Comparison of ENCODE assay signal across 9 mouse cellular contexts in genomic region chr4:141131531-141132061, GRCm38 (mm10). TPM values are rescaled to one million over a fixed set of nuclear protein-coding genes. Genes with fewer than 3 reads are reported as not detected.
DNase-seq lines count a peak whose midpoint lies in the region; ATAC-seq and TF ChIP-seq lines count a peak whose summit lies in the region.
"Had no signal": no experiment of that assay in that cellular context is flagged by ENCODE, and none has a peak within 500 bp of the region (broad histone marks: within the 10 kb centered on the region; RNA-seq: fewer than 3 reads in every experiment).

No protein-coding gene starts in this region.

- no peak overlapping the region for H3K4me3 ChIP-seq in heart, embryonic 12.5 days
- no peak overlapping the region for H3K4me3 ChIP-seq in hindbrain, embryonic 13.5 days
- H3K4me3 ChIP-seq in limb, embryonic 14.5 days (replicated peaks; ENCODE audit: low read length), result no peak overlapping the region
- no peak overlapping the region for H3K4me3 ChIP-seq in midbrain, embryonic 16.5 days (ENCODE audit: low read depth, low read length)
- H3K4me3 ChIP-seq: neural tube, embryonic 12.5 days had no signal

- TF ChIP-seq POLR2A in limb, embryonic 14.5 days (IDR thresholded peaks at IDR 0.05; ENCODE audit: borderline replicate concordance, extremely low read depth, insufficient read depth, insufficient read length), result no peak

- peak overlapping the region; percentile 46 for H3K27ac ChIP-seq in heart, embryonic 12.5 days (ENCODE audit: poor library complexity, severe bottlenecking)
- H3K27ac ChIP-seq in hindbrain, embryonic 13.5 days, result peak overlapping the region; percentile 77
- peak overlapping the region; percentile 72 for H3K27ac ChIP-seq in limb, embryonic 14.5 days (replicated peaks; ENCODE audit: low read depth, low read length)
- peak overlapping the region; percentile 58 for H3K27ac ChIP-seq in midbrain, embryonic 16.5 days (ENCODE audit: low read length)
- H3K27ac ChIP-seq: neural tube, embryonic 12.5 days had no signal

- peak overlapping the region; percentile 15; the same call in 1 of the 2 replicates for H3K9ac ChIP-seq in heart, embryonic 12.5 days
- H3K9ac ChIP-seq in hindbrain, embryonic 13.5 days, result 0 out of 2 replicates have a peak overlapping the region, but pooled peaks have one; percentile 25
- H3K9ac ChIP-seq in limb, embryonic 14.5 days (ENCODE audit: low read depth, low read length, severe bottlenecking), result peak overlapping the region; percentile 4; the same call in 1 of the 2 replicates
- H3K9ac ChIP-seq in midbrain, embryonic 16.5 days (ENCODE audit: low read depth, low read length), result no peak overlapping the region
- H3K9ac ChIP-seq: neural tube, embryonic 12.5 days had no signal

- no peaks in the 10 kb centered on the region for H3K9me3 ChIP-seq in heart, embryonic 12.5 days (replicated peaks)
- no peaks in the 10 kb centered on the region for H3K9me3 ChIP-seq in hindbrain, embryonic 13.5 days
- no peaks in the 10 kb centered on the region for H3K9me3 ChIP-seq in limb, embryonic 14.5 days (ENCODE audit: control insufficient read depth, low read length)
- 0 out of 2 replicates have a peak, but pooled peaks cover 2% of the 10 kb centered on the region for H3K9me3 ChIP-seq in midbrain, embryonic 16.5 days (replicated peaks; ENCODE audit: control insufficient read depth, low read length, poor library complexity, severe bottlenecking)
- H3K9me3 ChIP-seq: neural tube, embryonic 12.5 days had no signal

- H3K4me1 ChIP-seq in heart, embryonic 12.5 days (replicated peaks), result peaks cover 70% of the 10 kb centered on the region
- peaks cover 63% of the 10 kb centered on the region for H3K4me1 ChIP-seq in hindbrain, embryonic 13.5 days (replicated peaks)
- H3K4me1 ChIP-seq in limb, embryonic 14.5 days (ENCODE audit: control insufficient read depth, insufficient read depth, low read length), result peaks cover 41% of the 10 kb centered on the region
- H3K4me1 ChIP-seq in midbrain, embryonic 16.5 days (ENCODE audit: control insufficient read depth, insufficient read depth, low read length), result peaks cover 33% of the 10 kb centered on the region

- no peaks in the 10 kb centered on the region; the same call in none of the 2 replicates for H3K36me3 ChIP-seq in heart, embryonic 12.5 days
- H3K36me3 ChIP-seq in hindbrain, embryonic 13.5 days, result no peaks in the 10 kb centered on the region
- H3K36me3 ChIP-seq in limb, embryonic 14.5 days (ENCODE audit: control insufficient read depth, insufficient read depth, low read length), result peaks cover 8% of the 10 kb centered on the region; the same call in 1 of the 2 replicates
- H3K36me3 ChIP-seq in midbrain, embryonic 16.5 days (ENCODE audit: control insufficient read depth, insufficient read depth, low read length), result 0 out of 2 replicates have a peak, but pooled peaks cover 1% of the 10 kb centered on the region

- 52% methylated on average over 5 of the region's 5 CpGs for WGBS in heart, embryonic 12.5 days
- 51% methylated on average over 5 of the region's 5 CpGs for WGBS in hindbrain, embryonic 13.5 days
- 33% methylated on average over 5 of the region's 5 CpGs for WGBS in limb, embryonic 14.5 days
- 56% methylated on average over 5 of the region's 5 CpGs for WGBS in midbrain, embryonic 16.5 days

- DNase-seq in heart, adult 11 months, result no peak
- DNase-seq in limb, embryonic 14.5 days (ENCODE audit: low spot score), result no peak
- no peak for DNase-seq in gastrocnemius, adult 18-20 months (ENCODE audit: low spot score)
- no peak for DNase-seq in right cerebral cortex, postnatal 25 days

- 0 out of 2 replicates have a peak, but pooled peaks have one; percentile 24 for ATAC-seq in heart, embryonic 12.5 days (ENCODE audit: insufficient number of reproducible peaks, low FRiP score)
- ATAC-seq in hindbrain, embryonic 13.5 days (ENCODE audit: low FRiP score), result peak; percentile 60
- 0 out of 2 replicates have a peak, but pooled peaks have one; percentile 27 for ATAC-seq in limb, embryonic 14.5 days (ENCODE audit: low FRiP score, low read depth)
- ATAC-seq in midbrain, embryonic 16.5 days, result no peak
- no peak for ATAC-seq in megakaryocyte-erythroid progenitor cell, adult 5-6 weeks (replicated peaks; ENCODE audit: low FRiP score, low TSS enrichment, poor library complexity, severe bottlenecking)

- 0 out of 2 replicates have a peak overlapping the region, but pooled peaks have one; percentile 5 for H3K4me2 ChIP-seq in heart, embryonic 12.5 days
- H3K4me2 ChIP-seq in hindbrain, embryonic 13.5 days, result no peak overlapping the region
- H3K4me2 ChIP-seq in limb, embryonic 14.5 days (replicated peaks; ENCODE audit: low read depth, low read length, severe bottlenecking), result no peak overlapping the region
- H3K4me2 ChIP-seq in midbrain, embryonic 16.5 days (ENCODE audit: low read length), result no peak overlapping the region
- H3K4me2 ChIP-seq: neural tube, embryonic 12.5 days had no signal

- no peaks in the 10 kb centered on the region for H3K27me3 ChIP-seq in heart, embryonic 12.5 days (replicated peaks)
- H3K27me3 ChIP-seq in hindbrain, embryonic 13.5 days, result no peaks in the 10 kb centered on the region
- no peaks in the 10 kb centered on the region for H3K27me3 ChIP-seq in limb, embryonic 14.5 days (ENCODE audit: control insufficient read depth, insufficient read depth, low read length)
- H3K27me3 ChIP-seq in midbrain, embryonic 16.5 days (ENCODE audit: control insufficient read depth, insufficient read depth, low read depth, low read length), result no peaks in the 10 kb centered on the region
- H3K27me3 ChIP-seq: neural tube, embryonic 12.5 days had no signal

RNA-seq across cellular contexts. Expression of gene Szrd1, which starts 8.0 kb away (rescaled TPM):
- polyA plus RNA-seq in heart, embryonic 12.5 days (2016; fragmentation: Nextera tagmentation; extraction: Ambion mirVana), result 32.9 and 33.4 TPM in 2 replicates
- 28.9 and 29.3 TPM in 2 replicates for polyA plus RNA-seq in hindbrain, embryonic 13.5 days (2015; fragmentation: Nextera tagmentation; extraction: Ambion mirVana)
- polyA plus RNA-seq in limb, embryonic 14.5 days (2012; rRNA removed), result 63.7 and 71.4 TPM in 2 replicates
- 38.6 and 39.1 TPM in 2 replicates for polyA plus RNA-seq in limb, embryonic 14.5 days (2014; fragmentation: Nextera tagmentation; extraction: Ambion mirVana)
- polyA plus RNA-seq in midbrain, embryonic 16.5 days (2015; fragmentation: Nextera tagmentation; extraction: Ambion mirVana), result 24.5 and 25.1 TPM in 2 replicates
- total RNA-seq in megakaryocyte-erythroid progenitor cell, adult 5-6 weeks (2014; fragmentation: Nextera tagmentation), result 29.0 and 42.6 TPM in 2 replicates
- total RNA-seq in megakaryocyte-erythroid progenitor cell, adult 5-6 weeks (2017), result 33.3 and 37.4 TPM in 2 replicates
- 100 to 1,000 TPM; 160 to 163 TPM for total RNA-seq in gastrocnemius, adult 18-20 months (2021)

RNA-seq across cellular contexts. Expression of gene Fbxo42, which starts 16.1 kb away (rescaled TPM):
- 18.2 and 20.0 TPM in 2 replicates for polyA plus RNA-seq in heart, embryonic 12.5 days (2016; fragmentation: Nextera tagmentation; extraction: Ambion mirVana)
- 21.9 and 22.3 TPM in 2 replicates for polyA plus RNA-seq in hindbrain, embryonic 13.5 days (2015; fragmentation: Nextera tagmentation; extraction: Ambion mirVana)
- polyA plus RNA-seq in limb, embryonic 14.5 days (2012; rRNA removed), result 23.1 and 25.5 TPM in 2 replicates
- polyA plus RNA-seq in limb, embryonic 14.5 days (2014; fragmentation: Nextera tagmentation; extraction: Ambion mirVana), result 29.7 and 30.0 TPM in 2 replicates
- 25.5 TPM in 2 replicates for polyA plus RNA-seq in midbrain, embryonic 16.5 days (2015; fragmentation: Nextera tagmentation; extraction: Ambion mirVana)
- total RNA-seq in megakaryocyte-erythroid progenitor cell, adult 5-6 weeks (2014; fragmentation: Nextera tagmentation), result 15.3 and 16.1 TPM in 2 replicates
- total RNA-seq in megakaryocyte-erythroid progenitor cell, adult 5-6 weeks (2017), result 6.7 and 10.2 TPM in 2 replicates
- 10 to 100 TPM; 10.8 to 11.2 TPM for total RNA-seq in gastrocnemius, adult 18-20 months (2021)

RNA-seq across cellular contexts. Expression of gene Spata21, which starts 43.5 kb away (rescaled TPM):
- not detected in 2 replicates for polyA plus RNA-seq in heart, embryonic 12.5 days (2016; fragmentation: Nextera tagmentation; extraction: Ambion mirVana)
- polyA plus RNA-seq in hindbrain, embryonic 13.5 days (2015; fragmentation: Nextera tagmentation; extraction: Ambion mirVana), result 0.17 and 0.40 TPM in 2 replicates
- polyA plus RNA-seq in limb, embryonic 14.5 days (2012; rRNA removed), result 0.04 and 0.08 TPM in 2 replicates
- 0.18 and 0.43 TPM in 2 replicates for polyA plus RNA-seq in limb, embryonic 14.5 days (2014; fragmentation: Nextera tagmentation; extraction: Ambion mirVana)
- polyA plus RNA-seq in midbrain, embryonic 16.5 days (2015; fragmentation: Nextera tagmentation; extraction: Ambion mirVana), result 0.39 TPM in 1 of 2 replicates, not detected in the other
- not detected in 2 replicates for total RNA-seq in megakaryocyte-erythroid progenitor cell, adult 5-6 weeks (2014; fragmentation: Nextera tagmentation)
- total RNA-seq in megakaryocyte-erythroid progenitor cell, adult 5-6 weeks (2017), result not detected in 2 replicates
- total RNA-seq in gastrocnemius, adult 18-20 months (2021), result not detected

RNA-seq across cellular contexts. Expression of gene Necap2, which starts 53.4 kb away (rescaled TPM):
- 43.2 and 44.3 TPM in 2 replicates for polyA plus RNA-seq in heart, embryonic 12.5 days (2016; fragmentation: Nextera tagmentation; extraction: Ambion mirVana)
- polyA plus RNA-seq in hindbrain, embryonic 13.5 days (2015; fragmentation: Nextera tagmentation; extraction: Ambion mirVana), result 52.6 and 57.3 TPM in 2 replicates
- 79.1 and 91.0 TPM in 2 replicates for polyA plus RNA-seq in limb, embryonic 14.5 days (2012; rRNA removed)
- polyA plus RNA-seq in limb, embryonic 14.5 days (2014; fragmentation: Nextera tagmentation; extraction: Ambion mirVana), result 83.2 and 90.5 TPM in 2 replicates
- polyA plus RNA-seq in midbrain, embryonic 16.5 days (2015; fragmentation: Nextera tagmentation; extraction: Ambion mirVana), result 52.5 and 55.9 TPM in 2 replicates
- total RNA-seq in megakaryocyte-erythroid progenitor cell, adult 5-6 weeks (2014; fragmentation: Nextera tagmentation), result 127 and 188 TPM in 2 replicates
- 123 and 153 TPM in 2 replicates for total RNA-seq in megakaryocyte-erythroid progenitor cell, adult 5-6 weeks (2017)
- total RNA-seq in gastrocnemius, adult 18-20 months (2021), result 10 to 100 TPM; 12.9 to 16.2 TPM

Comparison
In these comparisons a context has a peak if more than half of its experiments do, and no peak if none do; other contexts are left out.
1. ATAC-seq: peak in heart, embryonic 12.5 days (single experiment), hindbrain, embryonic 13.5 days (single experiment) and limb, embryonic 14.5 days (single experiment); none in midbrain, embryonic 16.5 days (single experiment) and megakaryocyte-erythroid progenitor cell, adult 5-6 weeks (single experiment).
2. Peak in every context shown above with its lines, with median percentiles within 50 percentile points of each other: H3K27ac ChIP-seq.